Mouse (Mus musculus): ENCODE data around the gene Kdm8. TPM values are rescaled to one million over a fixed set of nuclear protein-coding genes. Genes with fewer than 3 reads are reported as not detected.
A peak's percentile ranks its signal among the peaks of the same experiment; 100 is the strongest.

Gene Kdm8
- polyA plus RNA-seq, 1 experiment, result 2.4 TPM

- TF ChIP-seq POLR2A (IDR thresholded peaks at IDR 0.05; ENCODE audit: low read depth, low read length) (no peak), CTCF (IDR thresholded peaks at IDR 0.05; ENCODE audit: extremely low read depth, insufficient read length, insufficient replicate concordance, low read depth, low read length) (no peak; the same call in 1 of the 2 replicates)
- no peaks in the 10 kb centered on the region for H3K27me3 ChIP-seq (ENCODE audit: control insufficient read depth, insufficient read depth, low read length)
- WGBS, result 94% methylated on average over 4 of the region's 4 CpGs
- H3K27ac ChIP-seq (ENCODE audit: insufficient read depth, low read depth, low read length), result no peak overlapping the region
- H3K4me3 ChIP-seq (ENCODE audit: low read depth, low read length), result no peak overlapping the region
- H3K36me3 ChIP-seq (ENCODE audit: control insufficient read depth, insufficient read depth, low read length), result peaks cover 8% of the 10 kb centered on the region; the same call in 1 of the 2 replicates
- peaks cover 9% of the 10 kb centered on the region; the same call in 1 of the 2 replicates for H3K4me1 ChIP-seq (ENCODE audit: control insufficient read depth, insufficient read depth, insufficient read length, low read length)
These were observed 9.2 kb downstream of the Kdm8 start for GRCm38 (mm10) chr7:125453671-125454070.

GRCm38 (mm10) chr7:125462200-125462599 lies 17.7 kb downstream of the Kdm8 start:
- H3K27me3 ChIP-seq (ENCODE audit: control insufficient read depth, insufficient read depth, low read length), result no peaks in the 10 kb centered on the region
- TF ChIP-seq POLR2A (IDR thresholded peaks at IDR 0.05; ENCODE audit: low read depth, low read length), result no peak
- TF ChIP-seq CTCF (IDR thresholded peaks at IDR 0.05; ENCODE audit: extremely low read depth, insufficient read length, insufficient replicate concordance, low read depth, low read length), result no peak
- H3K36me3 ChIP-seq (ENCODE audit: control insufficient read depth, insufficient read depth, low read length), result peaks cover 13% of the 10 kb centered on the region; the same call in 1 of the 2 replicates
- 86% methylated on average over 2 of the region's 2 CpGs for WGBS
- no peak overlapping the region for H3K27ac ChIP-seq (ENCODE audit: insufficient read depth, low read depth, low read length)
- H3K4me3 ChIP-seq (ENCODE audit: low read depth, low read length), result no peak overlapping the region
- no peaks in the 10 kb centered on the region for H3K4me1 ChIP-seq (ENCODE audit: control insufficient read depth, insufficient read depth, insufficient read length, low read length)

DNA sequence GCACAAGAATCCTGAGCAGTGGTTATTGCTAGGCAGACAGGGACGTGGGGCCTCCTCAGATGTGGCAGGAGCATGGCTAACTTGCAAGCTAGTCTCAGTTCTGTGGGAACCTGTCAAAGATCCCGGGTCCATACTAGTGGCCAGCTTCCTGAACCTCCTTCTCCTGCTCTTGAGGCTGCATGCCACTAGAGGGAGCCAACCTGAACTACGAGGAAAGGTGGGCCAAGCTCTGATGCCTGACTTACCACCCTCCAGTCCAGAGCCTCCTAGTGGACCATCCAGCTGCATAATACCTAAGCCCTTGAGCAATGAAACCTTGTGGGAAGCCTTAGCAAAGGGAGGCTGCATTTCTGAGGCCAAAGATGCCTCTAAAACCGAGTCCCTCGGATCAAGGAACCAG lies 25.5 kb downstream of the Kdm8 start:
- H3K27me3 ChIP-seq (ENCODE audit: control insufficient read depth, insufficient read depth, low read length), result no peaks in the 10 kb centered on the region
- no peak overlapping the region for H3K4me3 ChIP-seq (ENCODE audit: low read depth, low read length)
- 40% methylated on average over 5 of the region's 5 CpGs for WGBS
- peaks cover 36% of the 10 kb centered on the region for H3K36me3 ChIP-seq (ENCODE audit: control insufficient read depth, insufficient read depth, low read length)
- H3K4me1 ChIP-seq (ENCODE audit: control insufficient read depth, insufficient read depth, insufficient read length, low read length), result peaks cover 10% of the 10 kb centered on the region
- TF ChIP-seq CTCF (IDR thresholded peaks at IDR 0.05; ENCODE audit: extremely low read depth, insufficient read length, insufficient replicate concordance, low read depth, low read length), result peak; percentile 84; the same call in 1 of the 2 replicates
- TF ChIP-seq POLR2A (IDR thresholded peaks at IDR 0.05; ENCODE audit: low read depth, low read length), result no peak
- H3K27ac ChIP-seq (ENCODE audit: insufficient read depth, low read depth, low read length), result no peak overlapping the region

DNA sequence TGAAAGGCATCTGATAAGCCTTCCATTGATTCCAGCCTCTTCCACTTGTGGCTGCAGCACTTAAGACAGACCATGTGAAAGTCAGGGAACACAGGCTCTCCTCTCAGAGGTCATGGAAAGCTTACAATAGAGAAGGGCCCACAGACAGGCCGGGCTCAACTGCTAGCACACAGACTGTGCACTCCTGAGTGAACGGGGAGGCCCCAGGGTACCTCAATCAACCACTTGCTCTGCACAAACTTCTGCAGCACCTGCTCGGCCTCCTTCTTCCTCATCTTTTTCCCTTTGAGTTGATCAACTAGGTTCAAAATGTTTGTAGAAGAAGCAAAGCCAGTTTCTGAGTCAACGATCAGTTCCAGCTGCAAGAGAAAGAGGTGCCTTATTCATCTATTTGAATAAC lies 26.4 kb downstream of the Kdm8 start:
- H3K4me1 ChIP-seq (ENCODE audit: control insufficient read depth, insufficient read depth, insufficient read length, low read length), result peaks cover 12% of the 10 kb centered on the region
- no peaks in the 10 kb centered on the region for H3K27me3 ChIP-seq (ENCODE audit: control insufficient read depth, insufficient read depth, low read length)
- TF ChIP-seq CTCF (IDR thresholded peaks at IDR 0.05; ENCODE audit: extremely low read depth, insufficient read length, insufficient replicate concordance, low read depth, low read length) (no peak), POLR2A (IDR thresholded peaks at IDR 0.05; ENCODE audit: low read depth, low read length) (no peak)
- no peak overlapping the region for H3K27ac ChIP-seq (ENCODE audit: insufficient read depth, low read depth, low read length)
- WGBS, result 91% methylated on average over 4 of the region's 4 CpGs
- peaks cover 36% of the 10 kb centered on the region for H3K36me3 ChIP-seq (ENCODE audit: control insufficient read depth, insufficient read depth, low read length)
- no peak overlapping the region for H3K4me3 ChIP-seq (ENCODE audit: low read depth, low read length)

DNA sequence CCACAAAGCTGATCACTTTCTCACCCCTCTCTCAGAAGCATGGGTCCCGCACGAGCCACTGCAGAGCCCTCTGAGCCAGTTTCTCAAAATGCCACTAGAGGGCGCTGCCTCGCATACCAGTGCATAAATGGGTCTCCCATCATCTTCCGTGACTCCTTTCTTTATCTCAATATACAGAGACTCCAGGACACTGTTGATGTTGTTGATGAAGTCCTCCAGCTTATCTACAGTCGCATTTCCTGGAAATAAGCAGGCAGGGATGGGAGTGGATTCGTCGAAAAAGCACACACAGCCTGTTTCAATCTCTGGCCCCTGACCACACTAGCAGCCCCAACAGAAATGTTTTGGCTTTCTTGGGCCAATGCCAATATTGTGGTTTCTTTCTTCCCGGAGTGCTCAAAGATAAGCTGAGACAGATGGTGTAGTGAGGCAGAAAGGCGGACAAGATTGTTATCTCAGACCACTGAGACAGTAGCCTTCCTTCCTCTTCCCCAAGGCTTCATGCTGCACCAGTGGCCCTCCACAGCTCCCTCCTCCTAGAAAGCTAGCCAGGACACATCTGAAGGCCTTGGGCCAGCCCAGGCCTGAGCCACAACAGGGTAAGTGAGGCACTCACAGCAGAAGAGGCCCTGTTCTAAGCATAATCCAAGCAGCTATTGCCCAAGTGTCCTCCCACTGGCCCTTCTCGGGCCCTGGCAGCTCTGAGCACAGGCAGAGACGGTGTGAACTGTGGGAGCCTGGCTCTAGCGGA lies 27.7 kb downstream of the Kdm8 start:
- H3K27ac ChIP-seq (ENCODE audit: insufficient read depth, low read depth, low read length), result peak overlapping the region; percentile 69
- H3K4me1 ChIP-seq (ENCODE audit: control insufficient read depth, insufficient read depth, insufficient read length, low read length), result peaks cover 12% of the 10 kb centered on the region
- no peak overlapping the region for H3K4me3 ChIP-seq (ENCODE audit: low read depth, low read length)
- 22% methylated on average over 13 of the region's 13 CpGs for WGBS
- peak; percentile 90 for TF ChIP-seq CTCF (IDR thresholded peaks at IDR 0.05; ENCODE audit: extremely low read depth, insufficient read length, insufficient replicate concordance, low read depth, low read length)
- TF ChIP-seq POLR2A (IDR thresholded peaks at IDR 0.05; ENCODE audit: low read depth, low read length), result no peak
- H3K36me3 ChIP-seq (ENCODE audit: control insufficient read depth, insufficient read depth, low read length), result peaks cover 26% of the 10 kb centered on the region
- H3K27me3 ChIP-seq (ENCODE audit: control insufficient read depth, insufficient read depth, low read length), result no peaks in the 10 kb centered on the region

DNA sequence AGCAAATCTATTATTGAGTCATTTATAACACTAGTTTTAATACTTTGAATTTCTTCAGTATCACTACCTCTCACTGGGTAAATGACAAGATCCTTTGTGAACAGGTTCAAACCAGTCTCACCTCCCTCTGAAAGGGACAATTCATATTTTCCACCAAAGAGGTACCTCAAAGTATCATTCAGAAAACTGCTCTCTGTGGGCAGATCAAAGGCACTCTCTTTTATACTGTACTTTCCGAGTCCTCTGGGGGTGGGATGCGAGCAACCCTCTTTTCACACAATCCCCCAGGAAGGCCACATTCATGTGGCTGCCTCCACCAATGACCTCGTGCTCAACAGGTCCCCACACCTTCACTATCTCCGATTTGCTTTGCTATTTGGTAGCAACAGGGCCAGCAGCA lies 30.1 kb downstream of the Kdm8 start:
- WGBS, result 85% methylated on average over 4 of the region's 4 CpGs
- H3K27ac ChIP-seq (ENCODE audit: insufficient read depth, low read depth, low read length), result no peak overlapping the region

GRCm38 (mm10) chr7:125475601-125476251 lies 31.2 kb downstream of the Kdm8 start:
- TF ChIP-seq CTCF (IDR thresholded peaks at IDR 0.05; ENCODE audit: extremely low read depth, insufficient read length, insufficient replicate concordance, low read depth, low read length), result no peak
- TF ChIP-seq POLR2A (IDR thresholded peaks at IDR 0.05; ENCODE audit: low read depth, low read length), result no peak
- Histone ChIP-seq H3K36me3 (ENCODE audit: control insufficient read depth, insufficient read depth, low read length) (peaks cover 8% of the 10 kb centered on the region), H3K4me3 (ENCODE audit: low read depth, low read length) (no peak overlapping the region), H3K27ac (ENCODE audit: insufficient read depth, low read depth, low read length) (peak overlapping the region; percentile 36), H3K4me1 (ENCODE audit: control insufficient read depth, insufficient read depth, insufficient read length, low read length) (peaks cover 14% of the 10 kb centered on the region), H3K27me3 (ENCODE audit: control insufficient read depth, insufficient read depth, low read length) (no peaks in the 10 kb centered on the region)
- 70% methylated on average over 11 of the region's 11 CpGs for WGBS

More for the DNA sequence above, 30.1 kb downstream of the Kdm8 start:
- Histone ChIP-seq H3K27me3 (ENCODE audit: control insufficient read depth, insufficient read depth, low read length) (no peaks in the 10 kb centered on the region), H3K4me3 (ENCODE audit: low read depth, low read length) (no peak overlapping the region), H3K4me1 (ENCODE audit: control insufficient read depth, insufficient read depth, insufficient read length, low read length) (peaks cover 14% of the 10 kb centered on the region), H3K36me3 (ENCODE audit: control insufficient read depth, insufficient read depth, low read length) (peaks cover 9% of the 10 kb centered on the region)
- TF ChIP-seq CTCF (IDR thresholded peaks at IDR 0.05; ENCODE audit: extremely low read depth, insufficient read length, insufficient replicate concordance, low read depth, low read length) (no peak), POLR2A (IDR thresholded peaks at IDR 0.05; ENCODE audit: low read depth, low read length) (no peak)
